Mouse (Mus musculus): ENCODE measurements around the gene Dennd1b. TPM values are rescaled to one million over a fixed set of nuclear protein-coding genes. Genes with fewer than 3 reads are reported as not detected.

The Dennd1b gene
- polyA plus RNA-seq, 1 experiment from 2014 or later, result 7.9 TPM

DNA sequence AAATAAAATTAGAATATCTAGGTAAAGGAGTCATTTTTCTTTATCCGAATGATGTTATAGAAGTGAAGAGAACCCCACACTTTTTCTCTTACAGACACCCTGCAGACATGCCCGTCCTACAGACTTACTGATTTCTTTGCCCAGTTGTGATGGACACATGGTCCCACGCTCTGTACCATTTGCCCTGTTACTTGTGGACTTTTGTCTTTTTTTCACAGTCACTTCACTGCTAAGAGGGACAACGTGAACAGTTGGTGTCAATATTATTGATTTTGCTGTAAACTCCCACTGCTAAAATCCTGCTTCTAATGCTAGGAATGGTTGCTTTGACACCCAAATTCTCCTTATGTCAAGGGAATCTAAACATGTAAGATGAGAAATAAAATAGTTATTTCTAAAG lies 134.9 kb downstream of the Dennd1b start:
- no peak overlapping the region for H3K4me3 ChIP-seq
- no peak overlapping the region for H3K27ac ChIP-seq (replicated peaks)
- H3K9ac ChIP-seq, result no peak overlapping the region
- 86% methylated on average over 4 of the region's 4 CpGs for WGBS
- no peaks in the 10 kb centered on the region for H3K9me3 ChIP-seq
- no peak overlapping the region for H3K4me2 ChIP-seq
- H3K4me1 ChIP-seq (replicated peaks), result no peaks in the 10 kb centered on the region
- no peak for ATAC-seq (ENCODE audit: low FRiP score, low read depth)
- peaks cover 2% of the 10 kb centered on the region; the same call in 1 of the 2 replicates for H3K36me3 ChIP-seq
- no peaks in the 10 kb centered on the region for H3K27me3 ChIP-seq

DNA sequence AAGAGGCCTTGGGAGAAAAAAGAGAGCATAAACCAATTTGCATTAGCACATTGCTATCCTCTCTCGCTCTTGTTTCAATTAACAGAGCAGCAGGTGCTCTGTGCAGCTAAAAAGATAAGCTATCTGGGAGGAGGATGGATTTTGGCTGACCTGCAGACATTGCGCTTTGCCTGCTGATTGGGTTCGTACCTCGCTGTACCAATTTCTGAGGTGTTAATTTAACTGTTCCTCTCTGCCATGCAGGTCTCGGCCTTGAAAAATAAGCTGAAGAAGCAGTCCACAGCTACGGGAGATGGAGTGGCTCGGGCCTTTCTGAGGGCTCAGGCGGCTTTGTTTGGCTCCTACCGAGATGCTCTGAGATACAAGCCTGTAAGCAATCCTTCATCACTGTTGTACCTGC lies 138.5 kb downstream of the Dennd1b start:
- Histone ChIP-seq H3K4me3 (no peak overlapping the region), H3K27ac (replicated peaks) (0 out of 2 replicates have a peak overlapping the region, but pooled peaks have one; percentile 15), H3K9me3 (no peaks in the 10 kb centered on the region), H3K36me3 (peaks cover 14% of the 10 kb centered on the region), H3K4me2 (no peak overlapping the region), H3K4me1 (replicated peaks) (no peaks in the 10 kb centered on the region), H3K9ac (no peak overlapping the region), H3K27me3 (no peaks in the 10 kb centered on the region)
- 67% methylated on average over 9 of the region's 9 CpGs for WGBS
- ATAC-seq (ENCODE audit: low FRiP score, low read depth), result peak; percentile 71; the same call in 1 of the 2 replicates

DNA sequence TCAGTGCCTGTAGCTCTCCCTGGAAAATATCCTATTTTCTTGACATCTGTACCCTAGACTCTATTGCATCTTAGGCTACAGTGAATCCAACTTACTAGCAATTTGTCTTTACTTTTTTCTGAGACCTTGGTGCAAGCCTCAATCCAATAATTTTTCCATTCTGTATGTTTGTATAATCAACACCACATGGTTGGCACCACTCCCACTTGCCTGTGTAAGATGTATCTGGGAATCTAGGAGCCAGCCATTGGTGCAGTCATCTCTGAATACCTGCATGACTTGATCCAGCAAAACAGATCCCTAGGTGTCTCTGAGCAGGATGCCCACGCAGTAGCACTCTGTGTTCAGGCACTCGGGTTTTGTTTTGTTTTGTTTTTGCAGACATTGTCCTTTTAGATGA lies 145.0 kb downstream of the Dennd1b start:
- ATAC-seq (ENCODE audit: low FRiP score, low read depth), result no peak
- WGBS, result 88% methylated on average over 2 of the region's 2 CpGs

DNA sequence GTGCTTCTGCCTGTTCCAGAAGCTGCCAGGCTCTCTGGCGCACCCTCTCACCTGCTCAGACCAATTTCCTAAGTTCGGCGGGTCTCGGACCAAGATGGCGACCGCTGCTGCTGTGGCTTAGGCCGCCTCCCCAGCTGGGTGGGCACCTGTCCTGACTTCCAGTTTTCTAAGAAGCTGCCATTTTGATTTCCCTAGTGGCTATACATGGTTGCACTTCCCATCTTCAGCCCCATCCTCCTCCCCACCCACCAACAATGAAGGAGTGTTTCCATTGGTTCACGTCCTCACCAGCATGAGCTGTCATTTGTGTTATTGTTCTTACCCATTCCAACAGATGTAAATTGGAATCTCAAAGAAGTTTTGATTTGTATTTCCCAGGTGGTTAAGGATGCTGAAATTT lies 159.4 kb downstream of the Dennd1b start:
- ATAC-seq (ENCODE audit: low FRiP score, low read depth), result no peak
- Histone ChIP-seq H3K27ac (replicated peaks) (no peak overlapping the region), H3K4me1 (replicated peaks) (no peaks in the 10 kb centered on the region), H3K36me3 (no peaks in the 10 kb centered on the region), H3K4me3 (no peak overlapping the region), H3K9me3 (no peaks in the 10 kb centered on the region), H3K4me2 (no peak overlapping the region), H3K9ac (no peak overlapping the region), H3K27me3 (no peaks in the 10 kb centered on the region)
- WGBS, result 95% methylated on average over 8 of the region's 8 CpGs

More for the DNA sequence above, 145.0 kb downstream of the Dennd1b start:
- Histone ChIP-seq H3K9ac (no peak overlapping the region), H3K36me3 (peaks cover 12% of the 10 kb centered on the region), H3K4me3 (no peak overlapping the region), H3K27me3 (no peaks in the 10 kb centered on the region), H3K4me2 (no peak overlapping the region), H3K4me1 (replicated peaks) (no peaks in the 10 kb centered on the region), H3K27ac (replicated peaks) (no peak overlapping the region), H3K9me3 (no peaks in the 10 kb centered on the region)

- H3K36me3 ChIP-seq, result peaks cover 9% of the 10 kb centered on the region
- H3K9ac ChIP-seq, result no peak overlapping the region
- ATAC-seq (ENCODE audit: low FRiP score, low read depth), result no peak
- H3K9me3 ChIP-seq, result no peaks in the 10 kb centered on the region
- H3K4me2 ChIP-seq, result no peak overlapping the region
- H3K27ac ChIP-seq (replicated peaks), result no peak overlapping the region
- no peaks in the 10 kb centered on the region for H3K4me1 ChIP-seq (replicated peaks)
- H3K27me3 ChIP-seq, result no peaks in the 10 kb centered on the region
- 42% methylated on average over 1 of the region's 1 CpGs for whole genome bisulfite sequencing
- no peak overlapping the region for H3K4me3 ChIP-seq
These were observed 176.4 kb downstream of the Dennd1b start for GRCm38 (mm10) chr1:139139644-139140043.

GRCm38 (mm10) chr1:139145516-139145915 lies 182.3 kb downstream of the Dennd1b start:
- 100% methylated on average over 2 of the region's 2 CpGs for WGBS
- Histone ChIP-seq H3K4me3 (no peak overlapping the region), H3K36me3 (peaks cover 9% of the 10 kb centered on the region), H3K27ac (replicated peaks) (no peak overlapping the region), H3K4me1 (replicated peaks) (no peaks in the 10 kb centered on the region), H3K4me2 (no peak overlapping the region), H3K27me3 (no peaks in the 10 kb centered on the region), H3K9ac (no peak overlapping the region), H3K9me3 (no peaks in the 10 kb centered on the region)
- no peak for ATAC-seq (ENCODE audit: low FRiP score, low read depth)

- no peak overlapping the region for H3K27ac ChIP-seq (replicated peaks)
- WGBS, result 89% methylated on average over 3 of the region's 3 CpGs
- peaks cover 9% of the 10 kb centered on the region for H3K36me3 ChIP-seq
- H3K27me3 ChIP-seq, result no peaks in the 10 kb centered on the region
- no peaks in the 10 kb centered on the region for H3K9me3 ChIP-seq
- no peak for ATAC-seq (ENCODE audit: low FRiP score, low read depth)
- H3K4me2 ChIP-seq, result no peak overlapping the region
- H3K9ac ChIP-seq, result no peak overlapping the region
- H3K4me1 ChIP-seq (replicated peaks), result no peaks in the 10 kb centered on the region
- H3K4me3 ChIP-seq, result no peak overlapping the region
These were observed 183.1 kb downstream of the Dennd1b start for GRCm38 (mm10) chr1:139146306-139146705.

GRCm38 (mm10) chr1:139153006-139153405 lies 189.8 kb downstream of the Dennd1b start:
- H3K9me3 ChIP-seq, result no peaks in the 10 kb centered on the region
- H3K4me3 ChIP-seq, result no peak overlapping the region
- H3K36me3 ChIP-seq, result no peaks in the 10 kb centered on the region
- no peaks in the 10 kb centered on the region for H3K27me3 ChIP-seq
- no peak overlapping the region for H3K27ac ChIP-seq (replicated peaks)
- H3K4me2 ChIP-seq, result no peak overlapping the region
- no peak overlapping the region for H3K9ac ChIP-seq
- ATAC-seq (ENCODE audit: low FRiP score, low read depth), result no peak
- no peaks in the 10 kb centered on the region for H3K4me1 ChIP-seq (replicated peaks)
- WGBS, result 49% methylated on average over 2 of the region's 2 CpGs

DNA sequence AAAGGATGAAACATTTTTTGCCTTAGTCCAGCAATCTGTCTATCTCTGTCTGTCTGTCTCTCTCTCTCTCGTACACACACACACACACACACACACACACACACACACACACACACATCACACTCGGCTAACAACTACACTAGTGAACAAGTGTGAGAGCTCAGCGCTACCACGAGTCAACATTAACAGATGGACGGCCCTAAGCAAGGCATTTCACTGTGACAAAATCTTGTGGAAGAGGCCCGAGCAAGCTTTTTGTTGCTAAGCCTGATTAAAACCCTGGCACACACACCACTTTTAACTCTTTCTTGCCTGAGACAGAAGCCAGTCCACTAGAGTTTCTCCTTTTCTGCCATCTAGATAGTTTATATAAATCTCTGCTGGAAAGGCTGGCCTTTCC lies 190.3 kb downstream of the Dennd1b start:
- Histone ChIP-seq H3K9ac (no peak overlapping the region), H3K27me3 (no peaks in the 10 kb centered on the region), H3K36me3 (no peaks in the 10 kb centered on the region), H3K4me3 (no peak overlapping the region), H3K4me1 (replicated peaks) (no peaks in the 10 kb centered on the region), H3K27ac (replicated peaks) (no peak overlapping the region), H3K9me3 (no peaks in the 10 kb centered on the region), H3K4me2 (no peak overlapping the region)
- WGBS, result 38% methylated on average over 6 of the region's 6 CpGs
- no peak for ATAC-seq (ENCODE audit: low FRiP score, low read depth)

DNA sequence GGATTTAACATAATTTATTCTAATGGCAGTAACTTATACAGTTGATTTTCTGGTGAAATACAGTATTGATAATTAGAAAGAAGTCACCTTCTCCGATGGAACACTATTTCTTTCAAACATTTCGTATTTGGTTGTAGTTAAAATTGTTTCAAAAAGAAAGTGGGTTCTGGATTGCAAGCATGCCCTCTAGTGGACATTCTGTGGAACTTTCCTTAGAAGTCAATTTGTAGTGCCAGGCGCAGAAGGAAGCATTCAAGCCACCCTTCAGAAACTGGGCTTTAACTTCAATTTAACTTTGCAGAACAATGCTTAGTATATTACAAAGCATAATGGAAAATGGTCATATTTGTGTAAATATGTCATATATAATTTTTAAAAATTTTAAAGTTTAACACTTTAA lies 193.2 kb downstream of the Dennd1b start:
- Histone ChIP-seq H3K4me1 (replicated peaks) (no peaks in the 10 kb centered on the region), H3K4me3 (no peak overlapping the region), H3K9me3 (no peaks in the 10 kb centered on the region), H3K27me3 (no peaks in the 10 kb centered on the region), H3K36me3 (no peaks in the 10 kb centered on the region), H3K4me2 (no peak overlapping the region), H3K9ac (no peak overlapping the region), H3K27ac (replicated peaks) (no peak overlapping the region)
- no peak for ATAC-seq (ENCODE audit: low FRiP score, low read depth)
- WGBS, result 23% methylated on average over 3 of the region's 3 CpGs

DNA sequence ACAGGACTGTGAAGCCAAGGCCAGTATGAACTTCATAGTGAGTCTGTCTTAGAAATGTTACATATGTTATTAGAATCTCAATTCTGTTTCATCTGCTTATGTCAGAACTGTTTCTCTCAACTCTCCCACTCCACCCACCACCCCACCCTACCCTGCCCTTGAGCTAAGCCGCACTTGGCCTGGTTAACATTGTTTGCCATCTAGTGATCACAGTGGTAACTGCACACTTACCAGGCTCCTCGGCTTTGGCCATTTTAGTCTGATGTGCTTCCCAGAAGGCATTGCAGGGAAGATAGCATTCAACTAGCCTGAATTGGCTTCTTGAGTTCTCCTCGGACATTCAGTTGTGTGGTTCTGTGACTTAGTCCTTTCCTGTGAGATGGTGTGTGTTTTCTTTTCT lies 198.4 kb downstream of the Dennd1b start:
- Histone ChIP-seq H3K4me1 (replicated peaks) (no peaks in the 10 kb centered on the region), H3K27ac (replicated peaks) (no peak overlapping the region), H3K9ac (no peak overlapping the region), H3K27me3 (no peaks in the 10 kb centered on the region), H3K9me3 (no peaks in the 10 kb centered on the region), H3K36me3 (no peaks in the 10 kb centered on the region), H3K4me2 (no peak overlapping the region), H3K4me3 (no peak overlapping the region)
- no peak for ATAC-seq (ENCODE audit: low FRiP score, low read depth)
- WGBS, result 55% methylated on average over 3 of the region's 3 CpGs

- Histone ChIP-seq H3K4me3 (no peak overlapping the region), H3K27ac (replicated peaks) (no peak overlapping the region), H3K9me3 (no peaks in the 10 kb centered on the region), H3K4me1 (replicated peaks) (no peaks in the 10 kb centered on the region), H3K4me2 (no peak overlapping the region), H3K27me3 (no peaks in the 10 kb centered on the region), H3K36me3 (no peaks in the 10 kb centered on the region), H3K9ac (no peak overlapping the region)
- ATAC-seq (ENCODE audit: low FRiP score, low read depth), result no peak
- 43% methylated on average over 5 of the region's 5 CpGs for WGBS
These were observed 199.6 kb downstream of the Dennd1b start for GRCm38 (mm10) chr1:139162814-139163213.

GRCm38 (mm10) chr1:139174058-139174832 lies 211.0 kb downstream of the Dennd1b start:
- no peak overlapping the region for H3K27ac ChIP-seq (replicated peaks)
- H3K27me3 ChIP-seq, result no peaks in the 10 kb centered on the region
- H3K4me1 ChIP-seq (replicated peaks), result no peaks in the 10 kb centered on the region
- WGBS, result 82% methylated on average over 3 of the region's 3 CpGs
- H3K4me2 ChIP-seq, result no peak overlapping the region
- ATAC-seq (ENCODE audit: low FRiP score, low read depth), result no peak
- H3K4me3 ChIP-seq, result no peak overlapping the region
- H3K36me3 ChIP-seq, result peaks cover 8% of the 10 kb centered on the region
- no peaks in the 10 kb centered on the region for H3K9me3 ChIP-seq
- no peak overlapping the region for H3K9ac ChIP-seq
